Mouse (Mus musculus) right cerebral cortex, adult 2 months (tissue): ENCODE measurements at regions not wholly inside any gene's neighbourhood (a gene's known extent, or its start where the extent isn't known, plus 50 kb on each side); places are given as distances from the start of the nearest gene placed in this dataset.

Experiments used
- DNase-seq, 2 experiments: peaks; one replicate each; pipeline ENCODE4 v3.0.0; 2021 to 2022; ENCODE audit warnings: low spot score in 2 of 2

GRCm38 (mm10) chr8:113581704-113582103 lies 53.7 kb upstream of the Mon1b start:
- DNase-seq: no peak

- peak; percentile 25 to 47 for DNase-seq
Measured at GRCm38 (mm10) chr8:113582180-113582975, 53.0 kb upstream of the Mon1b start.

- DNase-seq: no peak
Measured at GRCm38 (mm10) chr8:113583801-113584200, 51.6 kb upstream of the Mon1b start.
